Mouse (Mus musculus): ENCODE data around the gene Car10.

- TF ChIP-seq MYOD1 (IDR thresholded peaks at IDR 0.05; ENCODE audit: control insufficient read depth in 1 of 3, insufficient read length in 2 of 3, low read depth in 2 of 3) = no peak
- TF ChIP-seq MYOG (IDR thresholded peaks at IDR 0.05; ENCODE audit: control insufficient read depth in 1 of 3, insufficient read depth in 1 of 3, insufficient read length in 2 of 3, low read depth in 2 of 3) = no peak
- TF ChIP-seq POLR2A (IDR thresholded peaks at IDR 0.05; ENCODE audit: insufficient read length, low read depth) = no peak
Measured at GRCm38 (mm10) chr11:93364171-93364570, 266.3 kb downstream of the Car10 start.
